In genomic region chr5:110809667-110810325, GRCm38 (mm10) we compare ENCODE assay signal across 8 mouse cellular contexts. TPM values are rescaled to one million over a fixed set of nuclear protein-coding genes. Genes with fewer than 3 reads are reported as not detected.
A peak's percentile ranks its signal among the peaks of the same experiment; 100 is the strongest.
DNase-seq lines count a peak whose midpoint lies in the region; ATAC-seq lines count a peak whose summit lies in the region.

Gene Ulk1, minus strand, starts transcription at chr5:110810097.

- H3K9ac ChIP-seq in hindbrain, embryonic 13.5 days = peak within 1 kb of the TSS; percentile 98

- peak within 1 kb of the TSS; percentile 96 for H3K4me3 ChIP-seq in hindbrain, embryonic 13.5 days

- H3K36me3 ChIP-seq in hindbrain, embryonic 13.5 days = peaks cover 11% of the 10 kb centered on the region

- no peaks in the 10 kb centered on the region for H3K9me3 ChIP-seq in hindbrain, embryonic 13.5 days

- H3K27ac ChIP-seq in hindbrain, embryonic 13.5 days = peak within 1 kb of the TSS; percentile 84

- WGBS in hindbrain, embryonic 13.5 days = under 1% methylated on average over 80 of the region's 80 CpGs

- ATAC-seq in hindbrain, embryonic 13.5 days (ENCODE audit: low FRiP score) = peak; percentile 96

- peak; percentile 100 for DNase-seq in NIH3T3 (ENCODE audit: low read depth)
- peak; percentile 100 for DNase-seq in cerebellum, postnatal 10 days
- peak; percentile 99 for DNase-seq in frontal cortex, postnatal 14 days (ENCODE audit: low spot score in 2 of 2)
- DNase-seq in layer of hippocampus, postnatal 25 days (ENCODE audit: extremely low spot score in 1 of 2, low spot score in 1 of 2) = peak; percentile 94 to 98
- peak; percentile 99 for DNase-seq in lung, postnatal 25 days (ENCODE audit: low spot score)
- DNase-seq in retina, embryonic 14.5 days (ENCODE audit: low spot score) = peak; percentile 100
- DNase-seq in thymus, postnatal 4 days = peak; percentile 100

- peak within 1 kb of the TSS; percentile 99 for H3K4me2 ChIP-seq in hindbrain, embryonic 13.5 days

- peaks cover 44% of the 10 kb centered on the region for H3K4me1 ChIP-seq in hindbrain, embryonic 13.5 days (replicated peaks)

- H3K27me3 ChIP-seq in hindbrain, embryonic 13.5 days = no peaks in the 10 kb centered on the region

RNA-seq across cellular contexts. Expression of gene Ulk1, which starts in this region (rescaled TPM):
- 30.3 and 33.0 TPM in 2 replicates for polyA plus RNA-seq in hindbrain, embryonic 13.5 days (2015; fragmentation: Nextera tagmentation; extraction: Ambion mirVana)
- 10 to 100 TPM; 65.8 to 68.9 TPM for total RNA-seq in layer of hippocampus, postnatal 25 days (2021)

Comparison
In these comparisons a context has a peak if more than half of its experiments do, and no peak if none do; other contexts are left out.
1. Peak in every context shown above with its lines: DNase-seq, ATAC-seq, H3K4me3 ChIP-seq and H3K27ac ChIP-seq.